Mouse (Mus musculus): ENCODE data around the gene Nlrp6. TPM values are rescaled to one million over a fixed set of nuclear protein-coding genes. Genes with fewer than 3 reads are reported as not detected.

Nlrp6 gene
- total RNA-seq, 2 experiments from 2014 or later, result 0.68 to 1.2 TPM

DNA sequence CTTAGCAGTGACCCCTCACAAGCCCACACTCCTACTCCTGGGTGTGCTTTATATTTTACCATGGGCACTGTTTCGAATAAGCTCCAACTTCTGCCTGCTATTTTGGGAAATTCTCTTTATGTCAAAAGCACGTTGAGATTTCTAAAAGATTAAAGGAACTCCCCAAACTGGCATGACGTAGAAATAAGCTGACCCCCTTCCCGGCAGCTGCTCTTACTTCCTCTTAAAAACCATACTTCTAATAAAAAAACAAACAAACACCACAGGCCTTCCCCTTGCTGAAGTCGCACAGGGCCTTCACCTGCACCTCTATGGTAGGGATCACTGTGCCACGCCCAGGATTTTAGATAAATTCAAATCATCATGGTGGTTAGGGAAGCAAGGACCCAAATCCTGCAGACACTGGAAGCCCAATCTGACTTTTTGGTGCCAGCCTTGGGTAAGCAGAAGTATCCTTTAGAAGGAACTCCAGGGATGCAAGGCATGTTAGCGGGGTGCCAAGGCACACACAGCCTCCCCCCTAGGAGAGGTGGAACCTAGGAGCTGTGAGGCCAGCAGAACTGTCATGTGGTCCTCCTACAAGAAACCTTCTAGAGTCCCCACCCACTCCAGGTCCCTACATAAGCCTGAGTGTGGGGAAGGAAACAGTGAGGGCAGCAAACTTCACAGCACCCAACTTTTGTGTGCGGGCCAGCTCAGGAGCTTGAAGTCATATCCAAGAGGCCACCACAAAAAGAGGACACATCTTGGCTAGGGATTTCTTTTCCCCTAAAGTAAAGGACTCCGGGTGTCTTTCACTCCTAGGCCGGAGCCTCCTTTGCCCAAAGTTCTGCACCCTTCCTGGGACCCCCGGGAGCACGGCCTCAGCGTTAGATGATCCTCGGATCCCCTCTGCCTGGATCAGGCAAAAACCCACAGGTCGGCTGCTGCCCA lies 33.4 kb downstream of the Nlrp6 start:
- Histone ChIP-seq H3K27ac (no peak overlapping the region), H3K4me3 (no peak overlapping the region)
- DNase-seq (ENCODE audit: extremely low spot score in 1 of 2, low spot score in 2 of 2), result no peak
- intact Hi-C loops (cut with DNase I), result no loop called here
- TF ChIP-seq CTCF (IDR thresholded peaks at IDR 0.05), result no peak

- intact Hi-C loops (cut with DNase I), result loop anchor here (5.0 kb wide), 2 partner anchors 47 to 53 kb away; no protein-coding TSS in a partner anchor
These were observed 34.0 kb downstream of the Nlrp6 start for GRCm38 (mm10) chr7:140954733-140955071.

GRCm38 (mm10) chr7:140955342-140955741 lies 34.6 kb downstream of the Nlrp6 start:
- Histone ChIP-seq H3K27ac (peak overlapping the region; percentile 15; the same call in 1 of the 2 replicates), H3K4me3 (peak overlapping the region; percentile 38)
- no peak for TF ChIP-seq CTCF (IDR thresholded peaks at IDR 0.05)
- DNase-seq (ENCODE audit: extremely low spot score in 1 of 2, low spot score in 2 of 2), result no peak
- intact Hi-C loops (cut with DNase I), result loop anchor here (5.0 kb wide), 2 partner anchors 48 to 52 kb away; no protein-coding TSS in a partner anchor

More at GRCm38 (mm10) chr7:140954733-140955071, 34.0 kb downstream of the Nlrp6 start:
- Histone ChIP-seq H3K27ac (no peak overlapping the region), H3K4me3 (no peak overlapping the region)
- TF ChIP-seq CTCF (IDR thresholded peaks at IDR 0.05), result no peak
- no peak for DNase-seq (ENCODE audit: extremely low spot score in 1 of 2, low spot score in 2 of 2)

DNA sequence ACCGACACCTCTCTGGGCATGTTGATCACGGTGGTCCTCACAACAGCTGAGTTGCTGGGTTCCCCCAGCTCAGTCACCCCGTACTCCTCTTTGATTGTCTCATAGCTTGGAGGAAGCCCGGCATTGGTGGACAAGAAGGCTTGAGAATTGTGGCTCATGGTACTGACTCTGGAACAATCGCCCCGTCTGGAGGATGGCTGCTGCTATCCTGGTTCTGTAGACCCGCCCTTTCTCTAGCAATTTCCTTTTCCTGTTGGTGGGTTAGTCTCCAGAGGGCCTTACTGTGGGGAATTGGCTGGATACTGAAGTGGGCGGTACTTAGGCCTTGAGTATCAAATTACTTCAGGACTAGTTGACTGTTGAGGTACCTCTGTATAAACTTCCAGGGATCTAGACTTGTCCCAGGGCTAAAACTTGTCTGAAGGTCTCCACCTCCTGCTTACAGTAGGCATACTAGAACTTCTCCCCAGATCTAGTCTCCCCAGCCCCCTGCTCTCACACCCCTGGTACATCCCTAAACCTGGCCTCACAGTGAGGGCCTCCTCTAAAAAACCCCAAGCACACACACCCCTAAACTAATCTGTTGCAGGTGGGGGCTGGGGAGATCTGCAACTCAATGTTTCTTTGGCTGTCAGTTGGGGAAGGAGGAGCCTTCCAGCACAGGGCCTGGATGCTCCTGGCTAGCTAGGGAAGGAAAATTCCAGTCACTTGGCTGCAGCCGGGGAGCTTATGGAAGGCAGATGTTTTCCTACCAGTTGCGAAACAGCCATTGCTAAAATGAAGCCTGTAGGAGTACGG lies 35.3 kb downstream of the Nlrp6 start, which contains the start of the genes Gm45717 and Ifitm2:
Gene Gm45717 (minus strand): TSS at position 180 of the 798 bp plus-strand sequence.
Gene Ifitm2 (minus strand): TSS at position 230 of the 798 bp plus-strand sequence.
- intact Hi-C loops (cut with DNase I), result loop anchor here (5.0 kb wide), 2 partner anchors 49 to 51 kb away; no protein-coding TSS in a partner anchor
- Histone ChIP-seq H3K4me3 (peak within 1 kb of the TSS; percentile 38), H3K27ac (peak within 1 kb of the TSS; percentile 71)
- TF ChIP-seq CTCF (IDR thresholded peaks at IDR 0.05), result no peak
- peak in 1 of 2 experiments; percentile 26 for DNase-seq (ENCODE audit: extremely low spot score in 1 of 2, low spot score in 2 of 2)

- no peak for DNase-seq (ENCODE audit: extremely low spot score in 1 of 2, low spot score in 2 of 2)
- intact Hi-C loops (cut with DNase I), result loop anchor here (5.0 kb wide), 2 partner anchors 49 to 51 kb away; no protein-coding TSS in a partner anchor
- no peak; the same call in 1 of the 2 replicates for TF ChIP-seq CTCF (IDR thresholded peaks at IDR 0.05)
- no peak overlapping the region for H3K4me3 ChIP-seq
- H3K27ac ChIP-seq, result peak overlapping the region; percentile 71; the same call in 1 of the 2 replicates
These were observed 35.8 kb downstream of the Nlrp6 start for GRCm38 (mm10) chr7:140956556-140956869.

- intact Hi-C loops (cut with DNase I), result loop anchor here (1.0 to 5.0 kb wide), 3 partner anchors 48 to 89 kb away; no protein-coding TSS in a partner anchor
- no peak overlapping the region for H3K27ac ChIP-seq
- no peak for DNase-seq (ENCODE audit: extremely low spot score in 1 of 2, low spot score in 2 of 2)
- no peak overlapping the region for H3K4me3 ChIP-seq
- TF ChIP-seq CTCF (IDR thresholded peaks at IDR 0.05), result peak; percentile 56
These were observed 38.6 kb downstream of the Nlrp6 start for GRCm38 (mm10) chr7:140959181-140959901.

- intact Hi-C loops (cut with DNase I), result no loop called here
- no peak overlapping the region for H3K4me3 ChIP-seq
- no peak for DNase-seq (ENCODE audit: extremely low spot score in 1 of 2, low spot score in 2 of 2)
- no peak for TF ChIP-seq CTCF (IDR thresholded peaks at IDR 0.05)
- H3K27ac ChIP-seq, result no peak overlapping the region
These were observed 39.3 kb downstream of the Nlrp6 start for GRCm38 (mm10) chr7:140960026-140960425.

DNA sequence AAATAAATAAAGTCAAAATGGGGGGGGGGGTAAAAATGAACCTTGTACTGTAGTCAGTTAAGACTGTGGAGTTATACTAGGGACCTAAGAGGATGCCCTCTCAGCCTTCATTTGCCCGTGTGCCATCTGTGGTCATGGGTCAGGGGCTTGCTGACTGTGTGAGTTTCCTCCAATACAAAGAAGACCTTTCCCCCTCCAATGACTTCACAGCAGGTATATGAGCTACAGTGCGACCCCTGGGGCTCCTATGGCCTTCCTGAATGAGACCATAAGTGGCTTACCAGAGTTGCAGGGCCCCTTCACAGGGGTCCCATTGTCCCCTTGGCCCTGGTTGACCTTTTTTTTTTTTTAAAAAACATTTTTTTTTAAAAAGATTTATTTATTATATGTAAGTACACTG lies 40.7 kb downstream of the Nlrp6 start:
- TF ChIP-seq CTCF (IDR thresholded peaks at IDR 0.05), result no peak
- Histone ChIP-seq H3K4me3 (no peak overlapping the region), H3K27ac (no peak overlapping the region)
- intact Hi-C loops (cut with DNase I), result no loop called here
- DNase-seq (ENCODE audit: extremely low spot score in 1 of 2, low spot score in 2 of 2), result no peak

GRCm38 (mm10) chr7:140962733-140963132 lies 42.0 kb downstream of the Nlrp6 start:
- no peak for TF ChIP-seq CTCF (IDR thresholded peaks at IDR 0.05)
- intact Hi-C loops (cut with DNase I), result no loop called here
- Histone ChIP-seq H3K4me3 (no peak overlapping the region), H3K27ac (no peak overlapping the region)
- DNase-seq (ENCODE audit: extremely low spot score in 1 of 2, low spot score in 2 of 2), result no peak

GRCm38 (mm10) chr7:140966921-140967320 lies 46.2 kb downstream of the Nlrp6 start, which contains the start of gene Ifitm1:
Gene Ifitm1 (plus strand): TSS chr7:140967221.
- TF ChIP-seq CTCF (IDR thresholded peaks at IDR 0.05), result no peak
- no peak for DNase-seq (ENCODE audit: extremely low spot score in 1 of 2, low spot score in 2 of 2)
- Histone ChIP-seq H3K27ac (no peak within 1 kb of the TSS), H3K4me3 (no peak within 1 kb of the TSS)
- intact Hi-C loops (cut with DNase I), result no loop called here
